Mouse (Mus musculus): ENCODE data around the gene Dync1i2.

Dync1i2 gene

DNA sequence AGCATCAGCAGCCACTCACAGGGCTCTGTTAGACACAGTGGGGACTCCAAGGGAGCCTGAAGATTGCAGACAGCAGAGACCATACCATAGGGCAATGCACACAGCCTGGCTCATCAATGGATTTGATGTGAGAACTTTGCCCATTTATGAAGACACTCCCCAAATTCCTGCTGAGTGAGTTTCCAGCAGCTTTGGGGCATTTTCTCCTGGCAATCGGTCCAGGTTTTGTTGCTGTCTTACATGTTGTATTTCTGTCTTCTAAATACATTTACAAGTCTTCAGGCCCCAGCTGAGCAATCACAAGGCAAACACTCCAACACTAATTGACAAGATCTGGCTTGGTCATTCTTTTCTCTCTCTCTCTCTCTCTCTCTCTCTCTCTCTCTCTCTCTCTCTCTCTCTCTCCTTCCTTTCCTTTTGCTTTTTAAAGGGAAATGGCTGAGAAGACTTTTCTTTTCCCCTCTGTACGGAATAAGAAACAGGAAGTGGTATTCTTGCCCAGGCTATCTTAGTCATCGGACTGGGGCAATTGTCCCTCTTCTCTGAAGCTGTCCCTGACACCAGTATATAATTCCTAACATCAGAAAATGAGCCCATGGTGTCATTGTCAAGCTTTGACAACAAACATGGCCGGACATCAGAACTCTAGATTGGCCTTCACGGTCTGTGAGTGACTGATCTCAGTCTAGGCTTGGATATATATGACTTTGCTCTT is 2.3 kb upstream of the Dync1i2 start:
- DNase-seq: no peak

DNA sequence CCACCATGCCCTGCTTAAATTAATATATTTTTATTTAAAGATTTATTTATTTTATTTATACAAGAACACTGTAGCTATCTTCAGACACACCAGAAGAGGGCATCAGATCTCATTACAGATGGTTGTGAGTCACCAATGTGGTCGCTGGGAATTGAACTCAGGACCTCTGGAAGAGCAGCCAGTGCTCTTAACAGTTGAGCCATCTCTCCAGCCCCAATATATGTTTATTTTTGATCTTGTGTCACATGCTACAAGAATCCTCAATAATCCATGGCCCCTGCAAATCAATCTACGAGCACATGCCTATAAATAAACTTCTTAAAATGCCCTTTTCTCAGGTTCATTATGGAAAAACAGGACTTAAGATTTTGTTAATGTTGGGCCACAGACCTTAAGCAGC is 410 bp upstream of the Dync1i2 start:
- DNase-seq: no peak

DNA sequence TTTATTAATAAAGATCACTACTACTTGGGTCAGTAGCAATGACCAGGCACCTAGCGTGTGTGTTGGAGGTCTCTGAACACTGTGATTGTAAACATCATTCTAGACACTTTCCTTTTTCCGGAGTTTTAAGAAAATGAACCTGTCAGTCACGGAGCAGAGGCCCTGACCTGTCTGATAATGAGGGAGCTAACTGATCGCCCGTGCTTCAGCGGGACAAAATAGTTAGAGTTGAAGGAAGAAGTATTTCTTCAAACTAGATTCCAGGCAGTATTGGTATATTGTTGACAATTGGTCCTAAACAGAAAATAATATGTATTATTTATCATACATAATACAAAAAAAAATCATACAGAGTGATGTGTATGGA is 837 bp downstream of the Dync1i2 start:
- DNase-seq: no peak

DNA sequence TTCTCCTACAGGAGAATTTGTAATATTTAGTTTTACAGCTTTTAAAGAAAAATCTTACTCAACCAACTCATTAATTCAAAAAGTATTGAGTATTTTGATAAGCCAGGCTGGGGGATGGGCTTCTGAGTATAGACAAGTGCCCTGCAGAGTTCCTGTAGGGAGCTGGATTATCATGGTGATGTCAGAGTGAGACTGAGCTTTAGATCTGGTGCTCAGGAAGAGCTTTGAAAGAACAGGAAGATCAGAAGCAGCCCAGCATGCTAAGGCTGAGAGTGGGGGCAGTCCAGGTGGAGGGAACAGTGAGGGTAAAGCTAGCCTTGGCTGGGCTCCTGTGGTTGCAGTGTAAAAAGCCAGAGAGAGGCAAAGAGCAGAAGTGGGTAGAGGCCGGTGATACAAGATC is 9.5 kb downstream of the Dync1i2 start:
- DNase-seq: no peak

DNA sequence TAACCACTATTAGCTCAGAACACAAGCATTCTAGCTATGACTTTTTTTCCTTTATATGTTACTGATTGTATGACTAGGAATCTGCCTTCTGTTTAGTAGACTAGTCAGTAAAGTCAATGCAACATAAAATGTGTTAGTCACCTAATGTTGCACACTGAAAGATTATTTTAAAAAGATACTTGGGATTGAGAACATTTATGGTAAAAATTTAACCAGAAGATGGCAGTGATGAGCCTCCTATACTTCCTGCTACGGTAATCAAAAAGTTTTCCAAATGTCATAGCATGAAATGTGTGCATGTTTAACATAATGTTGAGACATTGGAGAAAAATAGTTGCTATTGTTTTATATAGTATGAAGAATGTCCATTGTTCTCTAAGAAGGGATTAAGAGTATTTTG is 15.9 kb downstream of the Dync1i2 start:
- no peak for DNase-seq

DNA sequence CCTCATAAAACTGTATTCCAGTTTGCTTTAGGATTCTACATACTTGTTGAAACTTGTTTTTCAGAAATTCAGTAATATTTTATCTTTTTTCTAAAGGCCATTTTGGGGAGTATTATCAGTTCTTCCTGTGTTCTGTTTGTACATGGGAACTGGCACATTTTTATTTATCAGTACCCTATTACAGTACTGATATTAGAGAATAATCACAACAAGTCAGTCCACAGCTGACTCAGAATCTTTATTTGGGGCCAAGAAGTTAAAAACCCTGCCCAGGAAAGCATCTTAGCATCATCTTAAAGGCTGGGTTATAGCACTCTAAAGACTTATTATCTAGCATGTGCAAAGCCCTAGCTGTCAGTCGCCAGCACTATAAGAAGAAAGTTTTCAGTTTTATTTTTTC is 18.1 kb downstream of the Dync1i2 start:
- DNase-seq: no peak

DNA sequence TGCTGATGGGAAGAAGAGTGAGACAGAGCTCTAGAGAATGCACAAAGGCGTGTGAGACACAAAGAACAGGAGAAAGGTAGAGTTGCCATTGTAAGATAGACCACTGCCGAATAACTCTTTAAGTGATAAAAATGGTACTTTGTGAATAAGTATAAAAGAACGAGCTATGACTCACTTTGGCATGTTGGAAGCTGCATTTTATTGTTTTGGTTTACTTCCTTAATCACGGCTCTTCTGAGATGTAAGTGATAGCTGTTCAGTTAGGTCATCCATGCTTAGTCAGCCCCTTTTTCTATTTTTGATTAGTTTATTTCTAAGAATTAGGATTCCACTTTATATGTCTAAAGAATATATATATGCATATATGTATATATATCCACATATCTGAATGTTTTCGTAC is 20.4 kb downstream of the Dync1i2 start:
- DNase-seq: no peak

DNA sequence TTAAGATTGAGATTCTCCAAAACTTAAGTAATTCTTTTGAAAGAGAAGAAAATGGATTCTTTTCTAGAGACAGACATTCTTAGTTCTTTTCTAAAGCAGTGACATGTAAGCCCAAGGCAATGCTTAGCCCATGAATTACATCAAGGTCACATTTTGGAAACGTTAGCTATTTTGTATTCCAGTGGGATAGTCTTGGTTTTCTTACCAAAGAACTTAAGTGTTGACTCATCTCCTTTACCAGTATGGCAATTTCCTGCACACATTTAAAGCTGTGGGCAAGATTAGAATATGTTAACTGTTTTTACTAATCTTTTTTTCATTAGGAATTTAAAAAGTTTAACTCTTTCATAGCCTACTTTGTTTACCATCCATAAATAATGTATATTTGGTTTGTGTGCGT is 21.5 kb downstream of the Dync1i2 start:
- no peak for DNase-seq

DNA sequence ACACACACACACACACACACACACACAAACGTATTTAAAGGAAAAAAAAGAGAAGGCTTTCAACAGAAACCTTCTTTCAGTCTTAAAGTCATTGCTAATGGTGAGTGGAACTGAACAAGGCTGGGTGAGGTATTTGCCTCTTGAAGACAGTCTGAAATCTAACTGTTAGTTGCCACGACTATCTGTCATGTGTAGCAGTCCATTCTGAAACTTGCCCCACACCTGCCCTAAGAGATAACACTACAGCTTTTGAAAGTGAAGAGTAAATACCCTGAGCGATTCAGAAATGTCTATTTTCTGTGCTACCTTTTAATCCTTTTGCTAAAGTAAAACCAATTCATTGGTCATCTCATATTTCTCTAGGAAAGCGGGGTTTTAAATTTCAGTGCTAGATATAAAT is 23.9 kb downstream of the Dync1i2 start:
- DNase-seq: no peak

DNA sequence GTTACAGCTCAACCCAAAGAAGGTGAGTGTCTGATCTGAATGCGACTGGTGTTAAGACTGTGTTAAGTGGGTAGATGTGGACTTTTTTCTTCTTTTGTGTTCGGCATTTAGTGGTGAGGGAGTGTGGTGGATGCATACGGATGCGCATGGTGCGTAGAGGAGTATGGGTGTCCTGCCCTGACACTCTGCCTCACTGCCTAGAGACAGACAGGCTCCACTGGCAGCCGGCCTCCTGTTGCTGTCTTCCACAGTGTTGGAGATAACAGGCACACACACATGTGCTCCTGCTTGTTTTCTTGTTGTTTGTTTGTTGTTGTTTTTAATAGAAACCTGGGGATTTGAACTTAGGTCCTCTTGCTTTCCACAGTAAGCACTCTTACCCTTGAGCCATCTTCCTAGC is 24.5 kb downstream of the Dync1i2 start:
- no peak for DNase-seq

DNA sequence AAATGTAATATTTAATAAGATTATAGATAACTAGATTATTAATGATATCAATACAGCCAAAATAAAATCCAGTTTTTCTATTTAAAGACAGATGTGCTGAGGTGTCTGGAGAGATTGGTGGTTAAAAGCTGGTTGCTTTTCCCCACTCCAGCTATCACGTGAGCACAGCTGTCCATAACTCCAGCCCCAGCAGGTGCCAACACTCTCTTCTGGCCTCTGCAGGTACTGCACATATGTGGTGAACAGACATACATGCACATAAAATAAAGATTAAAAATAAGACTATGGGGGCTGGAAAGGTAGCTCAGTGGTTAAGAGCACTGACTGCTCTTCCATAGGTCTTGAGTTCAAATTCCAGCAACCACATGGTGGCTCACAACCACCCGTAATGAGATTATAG is 30.0 kb downstream of the Dync1i2 start:
- no peak for DNase-seq

DNA sequence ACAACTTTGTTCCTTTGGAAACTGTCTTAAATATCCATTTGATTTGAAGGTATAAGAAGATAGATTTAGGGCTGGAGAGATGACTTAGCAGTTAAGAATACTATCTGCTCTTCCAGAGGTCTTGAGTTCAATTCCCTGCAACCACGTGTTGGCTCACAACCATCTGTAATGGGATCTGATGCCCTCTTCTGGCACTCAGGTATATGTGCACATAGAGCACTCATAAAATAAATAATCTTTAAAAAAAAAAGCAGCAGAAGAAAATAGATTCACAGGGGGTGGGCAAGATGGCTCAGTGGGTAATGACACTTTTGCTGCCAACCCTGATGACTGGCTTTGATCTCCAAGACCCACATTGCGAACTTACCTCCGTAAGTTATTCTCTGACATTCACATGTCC is 30.7 kb downstream of the Dync1i2 start:
- no peak for DNase-seq

DNA sequence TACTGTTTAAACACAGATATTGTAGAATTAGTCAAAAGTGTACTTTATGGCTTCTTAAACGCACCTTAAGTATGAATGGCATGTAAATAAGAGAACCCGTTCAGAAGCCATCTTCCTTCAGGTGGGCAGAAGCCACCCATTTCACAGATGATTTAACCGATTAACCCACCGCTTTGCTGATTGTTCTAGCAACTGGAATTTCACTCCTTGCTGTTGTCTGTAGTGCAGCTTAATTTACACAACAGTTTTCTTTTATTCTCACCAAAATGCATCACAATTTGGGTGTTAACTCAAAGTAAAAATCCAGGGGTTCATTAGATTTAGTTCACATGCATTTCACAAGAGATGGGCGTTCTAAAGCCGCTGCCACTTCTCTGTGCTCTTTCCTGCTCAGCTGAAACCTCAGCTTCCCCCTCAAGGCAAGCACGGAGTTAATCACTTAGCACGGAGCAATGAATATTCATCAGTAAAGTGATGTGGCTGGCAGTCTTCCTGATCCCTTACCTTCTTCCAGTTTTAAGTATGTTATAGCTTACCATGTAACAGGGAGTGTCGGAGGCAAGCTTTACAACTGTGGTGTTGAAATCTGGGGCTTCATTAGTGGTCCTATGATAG is 31.7 kb downstream of the Dync1i2 start:
- DNase-seq: no peak

DNA sequence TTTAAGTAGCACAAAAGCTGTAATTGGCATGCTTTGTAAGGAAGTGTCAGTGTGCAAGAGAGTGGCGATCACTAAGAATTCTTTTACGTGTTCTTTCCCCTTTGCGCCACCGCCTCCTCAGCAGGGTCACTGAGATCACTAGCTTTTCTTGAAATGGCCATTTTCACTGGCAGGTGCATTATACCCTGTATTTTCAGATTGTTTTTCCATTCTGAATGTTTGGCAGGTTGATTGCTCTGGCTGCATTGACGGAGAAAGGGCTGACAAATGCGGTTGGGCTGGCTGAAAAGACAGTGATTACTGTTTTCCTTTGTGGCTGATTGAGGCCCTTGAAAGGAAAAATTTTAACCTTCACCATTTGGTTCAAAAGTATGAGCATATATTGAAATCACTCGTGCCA is 33.3 kb downstream of the Dync1i2 start:
- no peak for DNase-seq

DNA sequence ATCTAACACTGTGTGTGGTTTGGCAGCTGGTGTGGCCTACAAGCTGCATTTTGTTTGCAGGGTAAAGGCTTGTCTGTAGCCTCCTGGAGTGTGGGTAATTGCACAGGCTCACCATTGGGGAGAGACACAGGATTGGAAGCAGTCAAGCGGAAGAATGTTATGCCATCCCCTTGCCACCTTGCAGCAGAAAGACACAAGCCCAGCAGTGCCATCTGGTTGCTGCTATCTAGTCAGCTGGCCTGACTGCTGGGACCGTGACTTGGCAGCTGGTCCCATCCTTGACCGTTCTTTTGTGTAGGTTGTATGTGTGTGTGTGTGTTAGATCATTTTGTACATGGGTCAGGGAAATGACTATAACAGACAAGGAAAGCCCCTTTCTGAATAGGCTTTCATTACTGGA is 33.9 kb downstream of the Dync1i2 start:
- DNase-seq: peak; percentile 19

DNA sequence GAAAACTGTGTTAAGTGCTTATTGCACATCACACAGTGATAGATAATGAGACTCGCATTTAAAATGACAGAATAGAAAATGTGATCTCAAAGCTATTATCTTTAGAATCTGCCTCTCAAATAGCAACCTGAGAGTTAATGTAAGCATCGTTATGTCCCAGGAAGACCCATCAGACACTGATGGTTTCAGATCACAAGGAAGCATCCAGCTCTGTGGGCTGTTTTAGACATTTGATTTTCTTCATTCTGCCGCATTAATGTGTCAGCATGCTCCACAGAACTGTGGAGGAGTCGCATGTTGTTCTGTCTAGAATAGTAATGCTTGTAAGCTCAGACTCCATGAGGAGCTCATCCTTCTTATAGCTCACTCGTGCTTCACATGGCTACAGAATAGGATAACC is 34.6 kb downstream of the Dync1i2 start:
- no peak for DNase-seq

DNA sequence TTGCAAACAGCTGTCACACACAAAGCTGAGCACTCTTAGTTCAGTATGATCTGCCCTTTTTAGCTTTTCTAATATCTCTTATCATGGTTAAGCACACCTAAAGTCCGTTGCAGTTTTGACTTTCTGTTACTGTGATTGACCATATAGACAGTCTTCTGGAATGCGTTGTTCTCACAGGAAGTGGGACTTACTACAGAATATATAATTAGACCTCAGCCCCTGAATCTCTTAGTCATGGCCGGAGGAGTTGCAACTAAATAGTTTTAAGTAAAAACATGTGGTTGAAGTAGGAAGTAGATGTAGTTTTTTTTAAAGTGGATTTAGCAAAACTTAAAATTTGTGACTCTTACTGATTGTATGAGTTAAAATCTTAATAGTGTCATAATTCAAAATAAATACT is 36.6 kb downstream of the Dync1i2 start:
- DNase-seq: no peak

DNA sequence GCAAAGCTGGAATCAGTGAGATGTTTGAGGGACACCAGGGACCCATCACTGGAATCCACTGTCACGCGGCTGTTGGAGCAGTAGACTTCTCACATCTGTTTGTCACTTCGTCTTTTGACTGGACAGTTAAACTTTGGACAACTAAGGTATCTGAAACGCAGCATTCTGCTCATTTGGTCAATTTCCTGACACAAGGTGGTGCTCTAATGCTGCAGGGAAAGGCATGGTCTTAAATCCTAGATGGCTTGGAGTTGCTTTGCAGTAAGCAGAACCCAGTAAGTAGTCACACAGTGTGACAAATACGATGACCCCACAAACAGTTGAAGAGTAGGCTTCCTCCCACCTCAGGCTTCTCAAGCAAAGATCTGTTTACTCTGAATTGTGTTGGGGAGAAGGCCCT is 39.3 kb downstream of the Dync1i2 start:
- no peak for DNase-seq

DNA sequence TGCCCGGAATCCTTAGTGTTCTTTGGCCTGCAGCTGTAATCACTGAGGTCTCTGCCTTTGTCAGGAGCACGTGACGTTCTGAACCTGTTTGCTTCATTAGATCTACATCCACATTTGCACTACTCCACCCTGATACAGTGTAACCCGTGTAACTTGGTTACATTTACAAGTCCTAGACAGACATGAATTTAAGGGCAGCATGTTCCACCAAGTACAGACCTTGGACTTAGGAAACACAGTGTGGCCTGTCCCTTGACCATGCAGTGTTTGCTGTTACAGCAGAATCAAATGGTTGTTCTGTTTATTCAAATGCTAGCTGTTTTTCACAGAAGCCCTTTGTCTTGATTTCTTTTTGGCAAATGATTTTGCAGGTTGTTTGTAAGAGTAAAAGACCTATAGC is 43.3 kb downstream of the Dync1i2 start:
- DNase-seq: no peak

DNA sequence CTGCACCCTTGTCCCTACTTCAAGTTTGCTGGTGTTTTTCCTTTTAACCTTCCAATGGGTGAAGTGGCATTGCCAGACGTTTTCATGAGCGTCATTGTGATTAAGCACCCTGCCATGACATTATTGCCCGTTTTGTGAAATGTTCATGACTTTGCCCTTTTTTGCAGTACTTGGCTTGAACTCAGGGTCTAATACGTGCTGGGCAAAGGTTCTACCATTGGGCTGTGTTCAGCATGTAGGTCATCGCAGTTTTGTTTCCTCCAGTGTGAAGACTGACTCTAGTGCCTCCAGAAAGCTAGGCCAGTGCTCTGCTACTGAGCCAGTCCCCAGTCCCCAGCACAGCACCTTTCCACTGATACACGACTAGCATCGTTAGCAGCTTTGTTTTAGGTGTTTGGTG is 45.1 kb downstream of the Dync1i2 start:
- DNase-seq: no peak

DNA sequence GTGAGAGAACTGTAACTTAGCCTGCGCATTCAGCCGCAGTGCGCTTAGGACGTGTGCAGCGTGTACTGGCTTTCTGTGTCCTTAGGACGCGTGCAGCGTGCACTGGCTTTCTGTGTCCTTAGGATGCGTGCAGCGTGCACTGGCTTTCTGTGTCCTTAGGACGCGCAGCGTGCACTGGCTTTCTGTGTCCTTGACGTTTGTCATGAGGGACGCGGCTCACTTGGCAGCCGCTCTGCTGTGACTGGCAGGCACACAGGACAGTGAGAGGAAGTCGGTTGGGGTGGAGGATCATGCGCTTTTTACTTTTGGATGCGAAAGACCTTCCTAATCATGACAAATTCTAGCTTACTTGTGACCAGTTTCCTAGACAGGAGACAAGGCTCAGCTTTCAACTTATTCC is 53.1 kb downstream of the Dync1i2 start:
- DNase-seq: no peak

DNA sequence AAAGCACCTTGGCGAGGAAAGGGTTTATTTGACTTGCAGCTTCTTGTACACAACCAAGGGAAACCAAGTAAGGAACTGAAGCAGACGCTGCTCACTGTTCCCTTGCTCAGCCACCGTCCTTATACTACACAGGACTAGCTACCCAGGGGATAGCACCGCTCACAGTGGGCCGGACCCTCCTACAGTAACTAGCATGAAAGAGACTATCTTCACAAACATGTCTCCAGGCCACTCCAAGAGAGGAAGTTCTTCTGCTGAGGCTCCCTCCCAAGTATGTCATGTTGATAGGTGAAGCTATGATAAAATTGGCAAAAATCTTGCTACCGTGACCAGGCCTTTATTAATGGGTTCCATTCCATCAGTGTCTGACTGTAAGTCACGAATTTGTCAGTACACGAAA is 57.2 kb downstream of the Dync1i2 start:
- no peak for DNase-seq

DNA sequence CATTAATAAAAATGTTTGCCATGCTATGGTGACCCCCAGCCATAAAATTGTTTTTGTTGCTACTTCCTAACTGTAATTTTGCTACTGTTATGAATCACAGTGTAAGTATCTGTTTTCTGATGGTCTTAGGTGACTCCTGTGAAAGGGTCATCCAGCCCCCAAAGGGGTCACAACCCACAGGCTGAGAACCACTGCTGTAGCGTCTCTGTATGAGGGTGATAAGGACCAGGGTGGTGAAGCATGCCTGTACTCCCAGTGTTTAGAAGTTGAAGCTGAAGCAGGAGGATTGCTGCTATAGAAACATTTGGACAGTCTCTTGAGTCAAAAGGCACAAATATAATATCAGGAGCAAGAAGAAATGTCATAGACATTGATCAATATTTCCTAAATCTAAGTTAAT is 57.8 kb downstream of the Dync1i2 start:
- DNase-seq: no peak

DNA sequence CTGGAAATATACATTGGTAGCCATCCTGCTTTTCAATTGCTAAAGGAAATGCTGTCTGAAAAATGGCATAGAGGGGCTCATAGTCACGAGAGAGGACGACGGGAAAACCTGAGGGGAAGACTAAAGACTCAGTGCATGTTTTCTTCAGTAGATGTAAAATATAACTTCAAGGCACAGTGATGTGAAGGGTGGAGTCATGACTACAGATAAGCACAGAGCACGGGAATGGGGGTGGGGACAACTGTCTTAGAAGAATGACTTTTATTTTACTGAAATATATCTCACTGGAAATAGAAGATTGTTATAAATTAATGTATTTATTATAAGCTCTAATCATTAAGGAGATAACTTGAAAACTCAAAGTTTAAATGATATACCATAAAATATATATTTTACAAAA is 58.6 kb downstream of the Dync1i2 start:
- DNase-seq: no peak

DNA sequence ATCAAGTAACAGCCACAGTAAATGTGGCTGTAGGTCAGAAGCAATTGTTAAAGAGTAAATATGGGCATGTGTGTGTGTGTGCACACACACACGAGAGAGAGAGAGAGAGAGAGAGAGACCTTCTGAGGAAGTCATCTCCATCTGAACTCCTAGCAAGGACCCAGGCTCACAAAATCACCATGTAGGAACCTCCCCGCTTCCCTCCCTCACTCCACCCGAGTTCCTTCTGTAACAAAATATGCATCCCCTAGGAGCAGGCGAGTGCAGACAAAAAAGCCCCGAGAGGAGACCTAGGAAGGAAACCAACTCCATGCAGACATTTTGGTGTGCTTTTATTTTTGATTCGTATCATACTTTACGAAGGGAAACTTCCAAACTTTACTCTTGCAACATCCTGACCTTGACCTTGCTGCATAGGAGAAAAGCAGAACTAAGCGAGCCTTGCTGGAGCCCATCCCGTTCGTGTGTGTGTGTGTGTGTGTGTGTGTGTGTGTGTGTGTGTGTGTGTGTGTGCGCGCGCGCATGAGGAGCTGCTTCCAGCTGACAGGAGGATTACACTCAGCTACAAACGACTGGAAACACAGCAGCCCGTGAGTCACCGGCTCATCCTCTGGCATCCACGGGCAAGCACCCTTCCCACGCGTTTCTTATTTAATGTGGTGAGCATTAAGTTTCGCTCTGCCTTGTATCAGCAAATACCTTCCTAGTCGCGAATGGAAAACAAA is 62.6 kb downstream of the Dync1i2 start:
- no peak for DNase-seq

Data from right cerebral cortex, postnatal 4 days (tissue).